Mouse (Mus musculus): ENCODE results near the gene D3Ertd254e.

GRCm38 (mm10) chr3:36138171-36138660 is 12.6 kb upstream of the D3Ertd254e start:
- TF ChIP-seq CTCF (IDR thresholded peaks at IDR 0.05) (no peak), EP300 (IDR thresholded peaks at IDR 0.05) (no peak)

Data from lung, postnatal 0 days (tissue).